Mouse (Mus musculus) hindbrain, postnatal 0 days (tissue): ENCODE measurements around the gene Col4a1. TPM values are rescaled to one million over a fixed set of nuclear protein-coding genes. Genes with fewer than 3 reads are reported as not detected.

Experiments
- ATAC-seq: fragments of 200-750 bp; cut with Nextera tagmentation; 2 replicates; pipeline ENCODE4 v1.8.0; 2017; ENCODE audit warnings: mild to moderate bottlenecking, moderate TSS enrichment, moderate library complexity
- DNase-seq: peaks from one replicate; pipeline ENCODE4 v3.0.0-alpha.2; 2015; ENCODE audit warnings: low spot score
- H3K27ac ChIP-seq: fragments of 300-500 bp; sonication (generic); 2 replicates; pipeline ENCODE4 v1.5.1; 2014; ENCODE audit warnings: mild to moderate bottlenecking
- H3K27me3 ChIP-seq: fragments of 300-500 bp; sonication (generic); 2 replicates; pipeline ENCODE4 v1.6.1; 2014; ENCODE audit warnings: low read length, mixed read lengths; ENCODE audit not compliant: insufficient read depth
- H3K36me3 ChIP-seq: fragments of 300-500 bp; sonication (generic); 2 replicates; pipeline ENCODE4 v1.6.1; 2014; ENCODE audit warnings: low read length, mixed read lengths; ENCODE audit not compliant: insufficient read depth
- H3K4me1 ChIP-seq: fragments of 300-500 bp; sonication (generic); 2 replicates; pipeline ENCODE4 v1.6.1; 2014; ENCODE audit warnings: antibody characterized with exemption, low read length, mixed read lengths; ENCODE audit not compliant: insufficient read depth
- H3K4me2 ChIP-seq: fragments of 300-500 bp; sonication (generic); 2 replicates; pipeline ENCODE4 v1.6.1; 2014; ENCODE audit warnings: low read depth, mild to moderate bottlenecking, low read length, moderate library complexity, mixed read lengths
- H3K4me3 ChIP-seq: fragments of 300-500 bp; sonication (generic); 2 replicates; pipeline ENCODE4 v1.5.1; 2014; ENCODE audit warnings: low read length
- H3K9ac ChIP-seq: fragments of 300-500 bp; sonication (generic); replicated peaks from 2 replicates; pipeline ENCODE4 v1.6.1; 2014; ENCODE audit warnings: mild to moderate bottlenecking, low read length, moderate library complexity, mixed read lengths
- H3K9me3 ChIP-seq: fragments of 300-500 bp; sonication (generic); 2 replicates; pipeline ENCODE4 v1.6.1; 2016; ENCODE audit warnings: low read length, mixed read lengths
- CTCF ChIP-seq: IDR thresholded peaks from 2 replicates; pipeline ENCODE4 v1.5.1; 2016; ENCODE audit warnings: antibody characterized with exemption, control low read depth, low read depth
- WGBS: fragments of 180-500 bp; shearing (Covaris S2); extraction: QIAGEN DNeasy Blood & Tissue Kit; methylation state at CpG from one replicate; pipeline ENCODE4 v1.1.7; 2014; 5-methylcytosine and 5-hydroxymethylcytosine counted together
- polyA plus RNA-seq: library from polyadenylated mRNA; unstranded; fragments of >200 nt; fragmentation: Nextera tagmentation; extraction: Ambion mirVana; gene quantifications from 2 replicates; pipeline ENCODE4 v1.2.1, GENCODE M21; 2015
- total RNA-seq: library from RNA; depleted of rRNA; stranded (reverse); fragments of >200 nt; gene quantifications from 2 replicates; pipeline ENCODE4 v1.2.3, GENCODE M21; 2014

Col4a1 gene
- total and polyA plus RNA-seq, 2 experiments from 2014 or later: 46.4 to 203 TPM

DNA sequence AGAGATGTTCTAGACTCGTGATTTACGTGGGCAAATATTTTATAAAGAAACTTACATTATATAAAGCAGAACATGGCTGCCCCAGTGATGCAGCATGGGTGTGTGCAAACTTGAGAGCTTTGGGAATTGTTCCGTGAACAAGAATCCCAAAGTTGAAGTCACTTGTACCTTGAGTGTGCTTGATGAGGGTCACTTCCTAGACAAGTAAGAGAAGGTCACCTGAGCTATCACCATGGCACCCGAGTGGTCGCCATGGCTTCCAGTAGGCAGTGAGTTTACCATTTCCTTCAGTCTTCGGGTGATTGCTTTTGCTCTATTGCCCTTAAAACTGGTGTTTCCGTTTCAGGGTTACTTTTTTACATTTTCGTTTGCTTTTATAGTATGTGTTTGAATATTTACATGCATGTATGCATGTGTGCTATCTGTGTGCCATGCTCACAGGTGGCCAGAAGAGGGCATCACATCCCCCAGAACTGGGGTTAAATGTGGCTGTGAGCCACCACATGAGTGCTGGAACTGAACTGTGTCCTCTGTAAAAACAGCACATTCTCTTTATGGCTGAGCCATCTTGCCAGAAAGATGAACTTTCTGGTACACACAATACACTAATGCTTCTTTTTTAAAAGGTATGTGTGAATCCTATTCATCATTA is 42.3 kb upstream of the Col4a1 start:
- no peak overlapping the region for H3K27ac ChIP-seq
- no peaks in the 10 kb centered on the region for H3K27me3 ChIP-seq
- ATAC-seq (no peak), DNase-seq (no peak)
- H3K36me3 ChIP-seq: no peaks in the 10 kb centered on the region
- peaks cover under 1% of the 10 kb centered on the region; the same call in 1 of the 2 replicates for H3K4me1 ChIP-seq
- no peaks in the 10 kb centered on the region for H3K9me3 ChIP-seq
- H3K4me3 ChIP-seq: no peak overlapping the region
- WGBS: 90% methylated on average over 8 of the region's 8 CpGs
- TF ChIP-seq CTCF: 0 out of 2 replicates have a peak, but pooled peaks have one; percentile 29
- no peak overlapping the region for H3K4me2 ChIP-seq
- H3K9ac ChIP-seq: no peak overlapping the region

DNA sequence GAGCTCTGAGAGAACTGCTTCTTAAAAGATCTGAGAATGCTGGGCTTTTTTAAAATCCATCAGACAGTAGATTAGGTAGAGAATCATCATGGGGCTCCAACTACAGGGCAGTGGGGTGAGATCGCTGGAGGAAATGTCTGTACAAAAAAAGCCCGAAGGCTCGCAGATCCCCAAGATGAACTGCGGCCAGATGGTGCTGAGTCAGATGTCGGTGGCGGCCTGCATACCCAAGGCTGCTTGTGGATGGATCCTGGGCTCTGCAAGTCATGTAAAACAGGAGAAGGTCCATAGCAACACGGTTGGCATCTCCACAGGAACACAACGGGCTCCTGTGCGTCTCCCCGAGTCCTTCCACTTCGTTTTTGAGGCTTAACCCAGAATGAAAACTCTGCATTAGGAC is 39.9 kb upstream of the Col4a1 start:
- TF ChIP-seq CTCF: no peak

DNA sequence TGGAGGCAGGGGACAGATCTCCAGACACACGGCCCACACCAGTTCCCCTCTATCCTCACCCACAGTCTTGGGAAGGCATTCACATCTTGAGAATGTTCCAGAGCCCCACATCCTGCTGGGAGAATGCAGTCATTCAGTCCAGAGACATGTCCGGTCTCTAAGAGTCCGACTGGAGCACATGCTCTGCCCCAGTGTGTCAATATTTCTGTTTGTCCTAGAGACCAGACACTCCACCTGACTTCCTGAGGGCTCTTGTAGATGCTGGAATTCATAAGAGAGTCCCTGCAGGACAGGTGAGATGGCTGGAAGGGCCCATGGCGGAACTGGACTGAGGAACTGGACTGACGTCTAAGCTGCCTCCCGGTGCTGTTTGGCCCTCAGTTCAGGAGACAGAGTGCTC is 38.7 kb upstream of the Col4a1 start:
- H3K9me3 ChIP-seq: no peaks in the 10 kb centered on the region
- ATAC-seq (no peak), DNase-seq (no peak)
- H3K4me3 ChIP-seq: no peak overlapping the region
- no peaks in the 10 kb centered on the region for H3K27me3 ChIP-seq
- no peaks in the 10 kb centered on the region for H3K36me3 ChIP-seq
- 84% methylated on average over 6 of the region's 6 CpGs for WGBS
- no peak overlapping the region for H3K4me2 ChIP-seq
- H3K9ac ChIP-seq: no peak overlapping the region
- H3K27ac ChIP-seq: no peak overlapping the region
- H3K4me1 ChIP-seq: peaks cover 3% of the 10 kb centered on the region; the same call in 1 of the 2 replicates
- no peak for TF ChIP-seq CTCF

More for the DNA sequence above, 39.9 kb upstream of the Col4a1 start:
- 62% methylated on average over 11 of the region's 11 CpGs for WGBS
- ATAC-seq (no peak), DNase-seq (peak; percentile 28)
- no peaks in the 10 kb centered on the region for H3K9me3 ChIP-seq
- H3K9ac ChIP-seq: no peak overlapping the region
- no peaks in the 10 kb centered on the region for H3K36me3 ChIP-seq
- no peak overlapping the region for H3K4me3 ChIP-seq
- no peak overlapping the region for H3K27ac ChIP-seq
- no peaks in the 10 kb centered on the region for H3K27me3 ChIP-seq
- H3K4me1 ChIP-seq: peaks cover 3% of the 10 kb centered on the region; the same call in 1 of the 2 replicates
- no peak overlapping the region for H3K4me2 ChIP-seq

DNA sequence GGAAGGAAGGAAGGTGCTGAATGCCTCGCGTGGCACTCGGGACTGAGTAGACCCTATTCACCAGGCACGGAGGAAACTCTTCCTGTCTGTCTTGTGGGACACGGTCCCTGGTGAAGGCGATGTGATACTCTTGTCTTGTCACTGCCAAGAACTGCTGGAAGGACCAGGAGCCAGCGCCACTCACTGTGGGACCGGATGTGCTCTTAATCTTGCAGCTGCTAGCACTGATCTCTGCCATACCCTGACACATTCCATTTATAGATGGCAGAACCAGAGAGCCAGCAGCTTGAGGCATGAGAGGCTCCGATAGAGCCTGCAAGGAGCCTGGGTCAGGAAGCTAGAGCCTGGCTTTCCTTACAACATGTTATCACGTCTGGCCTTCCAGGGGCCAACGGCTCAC is 36.0 kb upstream of the Col4a1 start:
- Histone ChIP-seq H3K9ac (no peak overlapping the region), H3K27me3 (no peaks in the 10 kb centered on the region), H3K4me2 (no peak overlapping the region), H3K9me3 (no peaks in the 10 kb centered on the region), H3K4me1 (peaks cover 3% of the 10 kb centered on the region; the same call in 1 of the 2 replicates), H3K27ac (no peak overlapping the region), H3K4me3 (no peak overlapping the region), H3K36me3 (no peaks in the 10 kb centered on the region)
- ATAC-seq (no peak), DNase-seq (no peak)
- no peak for TF ChIP-seq CTCF
- WGBS: 82% methylated on average over 11 of the region's 11 CpGs

DNA sequence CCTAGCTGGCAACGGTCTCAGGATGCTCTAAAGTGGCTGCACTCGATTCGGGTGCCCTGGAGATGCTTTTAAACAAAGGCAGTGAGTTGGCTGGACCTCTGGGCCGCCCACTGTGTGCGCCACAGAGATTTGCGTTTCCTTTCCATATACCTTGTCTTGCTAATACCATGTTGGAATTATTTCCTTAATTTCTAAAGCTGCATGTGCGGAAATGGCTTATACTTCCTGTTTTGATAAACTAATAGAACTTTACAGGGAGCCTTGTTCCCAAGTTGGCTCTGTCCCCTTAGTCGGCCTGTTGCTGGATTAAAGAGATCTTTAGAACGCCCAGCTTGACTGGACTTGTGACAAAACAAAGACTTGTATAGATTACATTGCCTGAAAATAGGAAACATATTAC is 35.1 kb upstream of the Col4a1 start:
- H3K36me3 ChIP-seq: no peaks in the 10 kb centered on the region
- ATAC-seq (no peak), DNase-seq (no peak)
- TF ChIP-seq CTCF: no peak
- H3K27me3 ChIP-seq: no peaks in the 10 kb centered on the region
- peaks cover 3% of the 10 kb centered on the region; the same call in 1 of the 2 replicates for H3K4me1 ChIP-seq
- no peak overlapping the region for H3K4me3 ChIP-seq
- 80% methylated on average over 9 of the region's 9 CpGs for WGBS
- H3K9ac ChIP-seq: no peak overlapping the region
- H3K9me3 ChIP-seq: no peaks in the 10 kb centered on the region
- no peak overlapping the region for H3K27ac ChIP-seq
- H3K4me2 ChIP-seq: no peak overlapping the region

DNA sequence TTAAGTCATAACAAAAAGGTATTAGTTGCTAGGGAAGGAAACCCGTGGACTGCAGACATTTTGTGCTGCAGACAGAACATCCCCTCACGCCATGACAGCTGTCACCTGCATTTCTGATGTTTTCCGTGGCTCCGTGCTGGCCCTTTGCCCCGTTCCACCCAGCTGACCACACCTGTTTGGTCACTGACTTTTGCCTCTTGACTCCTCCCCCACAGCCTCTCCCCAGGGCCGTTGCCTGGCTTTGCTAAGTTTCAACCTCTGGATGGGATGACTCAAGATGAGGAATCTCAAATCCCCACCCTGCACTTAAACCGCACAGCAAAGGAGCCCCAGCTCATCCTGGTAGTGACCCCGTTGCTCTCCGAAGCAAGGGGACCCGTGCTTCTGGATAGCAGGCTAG is 33.6 kb upstream of the Col4a1 start:
- no peak for DNase-seq
- H3K9ac ChIP-seq: no peak overlapping the region
- 88% methylated on average over 10 of the region's 10 CpGs for WGBS
- ATAC-seq: no peak
- H3K36me3 ChIP-seq: no peaks in the 10 kb centered on the region
- H3K27me3 ChIP-seq: no peaks in the 10 kb centered on the region
- H3K4me2 ChIP-seq: no peak overlapping the region
- no peaks in the 10 kb centered on the region for H3K9me3 ChIP-seq
- H3K4me1 ChIP-seq: peaks cover 3% of the 10 kb centered on the region; the same call in 1 of the 2 replicates
- H3K4me3 ChIP-seq: no peak overlapping the region
- H3K27ac ChIP-seq: no peak overlapping the region
- TF ChIP-seq CTCF: no peak

DNA sequence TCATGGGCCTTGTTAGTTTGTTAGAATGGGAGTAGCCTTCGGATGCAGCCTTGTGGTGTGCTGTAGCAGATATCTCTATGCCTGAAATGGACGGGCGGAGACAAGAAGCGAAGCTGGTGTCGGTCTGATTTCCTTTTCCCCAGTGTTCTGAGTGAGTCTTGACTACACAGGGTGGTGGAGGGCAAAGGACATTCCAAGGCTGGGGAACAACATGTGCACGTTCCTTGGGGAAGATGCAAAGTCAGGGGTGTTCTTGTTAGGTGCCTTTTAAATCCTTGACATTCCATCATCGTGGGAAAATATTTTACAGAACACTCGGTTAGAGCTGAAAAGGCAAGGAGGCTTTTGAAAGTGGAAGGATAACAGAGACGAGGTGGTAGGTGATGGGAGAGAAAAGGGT is 31.8 kb upstream of the Col4a1 start:
- ATAC-seq: no peak
- H3K9ac ChIP-seq: no peak overlapping the region
- no peaks in the 10 kb centered on the region for H3K27me3 ChIP-seq
- WGBS: 88% methylated on average over 9 of the region's 9 CpGs
- H3K27ac ChIP-seq: no peak overlapping the region
- TF ChIP-seq CTCF: no peak
- DNase-seq: no peak
- H3K4me2 ChIP-seq: no peak overlapping the region
- no peaks in the 10 kb centered on the region for H3K4me1 ChIP-seq
- no peaks in the 10 kb centered on the region for H3K9me3 ChIP-seq
- H3K36me3 ChIP-seq: no peaks in the 10 kb centered on the region
- no peak overlapping the region for H3K4me3 ChIP-seq
